Mouse (Mus musculus) stomach, embryonic 14.5 days (tissue): ENCODE measurements at regions not wholly inside any gene's neighbourhood (a gene's known extent, or its start where the extent isn't known, plus 50 kb on each side); places are given as distances from the start of the nearest gene placed in this dataset.

Source experiments
- ATAC-seq: fragments of 200-750 bp; cut with Nextera tagmentation; 2 replicates; pipeline ENCODE4 v1.8.0; 2017; ENCODE audit warnings: low read depth, moderate TSS enrichment; ENCODE audit not compliant: insufficient number of reproducible peaks, insufficient read depth, low FRiP score
- H3K27ac ChIP-seq: fragments of 300-500 bp; sonication (generic); 2 replicates; pipeline ENCODE4 v1.5.1; 2014; ENCODE audit warnings: mild to moderate bottlenecking, low read length, moderate library complexity, mixed read lengths
- H3K27me3 ChIP-seq: fragments of 300-500 bp; sonication (generic); 2 replicates; pipeline ENCODE4 v1.6.1; 2014; ENCODE audit warnings: low read length, control low read depth, mixed read lengths; ENCODE audit not compliant: control insufficient read depth, insufficient read depth
- H3K36me3 ChIP-seq: fragments of 300-500 bp; sonication (generic); 2 replicates; pipeline ENCODE4 v1.6.1; 2014; ENCODE audit warnings: mild to moderate bottlenecking, control low read depth, low read length, moderate library complexity, mixed read lengths; ENCODE audit not compliant: control insufficient read depth, insufficient read depth
- H3K4me1 ChIP-seq: fragments of 300-500 bp; sonication (generic); 2 replicates; pipeline ENCODE4 v1.6.1; 2014; ENCODE audit warnings: low read length, control low read depth, mixed read lengths; ENCODE audit not compliant: control insufficient read depth, insufficient read depth
- H3K4me2 ChIP-seq: fragments of 300-500 bp; sonication (generic); replicated peaks from 2 replicates; pipeline ENCODE4 v1.6.1; 2014; ENCODE audit warnings: low read depth, low read length, control low read depth
- H3K4me3 ChIP-seq: fragments of 300-500 bp; sonication (generic); 2 replicates; pipeline ENCODE4 v1.5.1; 2014; ENCODE audit warnings: low read depth, low read length, control low read depth
- H3K9ac ChIP-seq: fragments of 300-500 bp; sonication (generic); replicated peaks from 2 replicates; pipeline ENCODE4 v1.6.1; 2014; ENCODE audit warnings: low read depth, mild to moderate bottlenecking, control low read depth, low read length, moderate library complexity, mixed read lengths
- H3K9me3 ChIP-seq: fragments of 300-500 bp; sonication (generic); 2 replicates; pipeline ENCODE4 v1.6.1; 2016; ENCODE audit warnings: low read depth, low read length, control low read depth; ENCODE audit not compliant: control insufficient read depth
- WGBS: fragments of 180-500 bp; shearing (Covaris S2); extraction: QIAGEN DNeasy Blood & Tissue Kit; methylation state at CpG from one replicate; pipeline ENCODE4 v1.1.7; 2014; 5-methylcytosine and 5-hydroxymethylcytosine counted together

GRCm38 (mm10) chr13:71248261-71249031 is 406.8 kb upstream of the Adamts16 start:
- Histone ChIP-seq H3K4me1 (no peaks in the 10 kb centered on the region), H3K9me3 (no peaks in the 10 kb centered on the region), H3K4me3 (no peak overlapping the region), H3K27ac (no peak overlapping the region), H3K27me3 (no peaks in the 10 kb centered on the region), H3K9ac (no peak overlapping the region), H3K36me3 (no peaks in the 10 kb centered on the region), H3K4me2 (no peak overlapping the region)
- ATAC-seq: no peak
- WGBS: 48% methylated on average over 8 of the region's 8 CpGs

- Histone ChIP-seq H3K36me3 (no peaks in the 10 kb centered on the region), H3K4me3 (no peak overlapping the region), H3K27ac (no peak overlapping the region), H3K4me2 (no peak overlapping the region), H3K27me3 (no peaks in the 10 kb centered on the region), H3K4me1 (no peaks in the 10 kb centered on the region), H3K9ac (no peak overlapping the region), H3K9me3 (no peaks in the 10 kb centered on the region)
- ATAC-seq: no peak
These were observed 405.6 kb upstream of the Adamts16 start for GRCm38 (mm10) chr13:71247241-71247640.

- Histone ChIP-seq H3K9me3 (no peaks in the 10 kb centered on the region), H3K4me1 (no peaks in the 10 kb centered on the region), H3K27me3 (no peaks in the 10 kb centered on the region), H3K9ac (no peak overlapping the region), H3K4me3 (no peak overlapping the region), H3K27ac (no peak overlapping the region), H3K4me2 (no peak overlapping the region), H3K36me3 (no peaks in the 10 kb centered on the region)
- 72% methylated on average over 4 of the region's 4 CpGs for WGBS
- ATAC-seq: no peak
These were observed 403.7 kb upstream of the Adamts16 start for GRCm38 (mm10) chr13:71245326-71245725.

GRCm38 (mm10) chr13:71239782-71240181 is 398.2 kb upstream of the Adamts16 start:
- Histone ChIP-seq H3K4me1 (no peaks in the 10 kb centered on the region), H3K4me3 (no peak overlapping the region), H3K9me3 (no peaks in the 10 kb centered on the region), H3K27me3 (no peaks in the 10 kb centered on the region), H3K4me2 (no peak overlapping the region), H3K27ac (no peak overlapping the region), H3K9ac (no peak overlapping the region), H3K36me3 (no peaks in the 10 kb centered on the region)
- WGBS: 69% methylated on average over 4 of the region's 4 CpGs
- no peak for ATAC-seq

GRCm38 (mm10) chr13:71235338-71235737 is 393.7 kb upstream of the Adamts16 start:
- ATAC-seq: no peak
- no peak overlapping the region for H3K27ac ChIP-seq
- WGBS: 90% methylated on average over 4 of the region's 4 CpGs
- no peaks in the 10 kb centered on the region for H3K9me3 ChIP-seq
- H3K4me2 ChIP-seq: no peak overlapping the region
- H3K36me3 ChIP-seq: no peaks in the 10 kb centered on the region
- no peaks in the 10 kb centered on the region for H3K4me1 ChIP-seq
- H3K4me3 ChIP-seq: no peak overlapping the region
- no peak overlapping the region for H3K9ac ChIP-seq
- H3K27me3 ChIP-seq: no peaks in the 10 kb centered on the region

- Histone ChIP-seq H3K4me3 (no peak overlapping the region), H3K27ac (no peak overlapping the region), H3K4me1 (no peaks in the 10 kb centered on the region), H3K4me2 (no peak overlapping the region), H3K9me3 (no peaks in the 10 kb centered on the region), H3K9ac (no peak overlapping the region), H3K27me3 (no peaks in the 10 kb centered on the region), H3K36me3 (no peaks in the 10 kb centered on the region)
- ATAC-seq: no peak
- WGBS: 52% methylated on average over 5 of the region's 5 CpGs
These were observed 389.6 kb upstream of the Adamts16 start for GRCm38 (mm10) chr13:71231182-71231581.

GRCm38 (mm10) chr13:71214776-71215175 is 373.2 kb upstream of the Adamts16 start:
- no peaks in the 10 kb centered on the region for H3K4me1 ChIP-seq
- no peaks in the 10 kb centered on the region for H3K27me3 ChIP-seq
- H3K36me3 ChIP-seq: no peaks in the 10 kb centered on the region
- no peak for ATAC-seq
- H3K4me3 ChIP-seq: no peak overlapping the region
- 59% methylated on average over 5 of the region's 5 CpGs for WGBS
- no peak overlapping the region for H3K4me2 ChIP-seq
- H3K27ac ChIP-seq: no peak overlapping the region
- H3K9ac ChIP-seq: no peak overlapping the region
- no peaks in the 10 kb centered on the region for H3K9me3 ChIP-seq

- Histone ChIP-seq H3K9me3 (no peaks in the 10 kb centered on the region), H3K4me2 (no peak overlapping the region), H3K27me3 (no peaks in the 10 kb centered on the region), H3K36me3 (no peaks in the 10 kb centered on the region), H3K27ac (no peak overlapping the region), H3K4me3 (no peak overlapping the region), H3K4me1 (no peaks in the 10 kb centered on the region), H3K9ac (no peak overlapping the region)
- 53% methylated on average over 4 of the region's 4 CpGs for WGBS
- no peak for ATAC-seq
These were observed 369.8 kb upstream of the Adamts16 start for GRCm38 (mm10) chr13:71211363-71211762.
